Comparison of ENCODE assay signal across 10 mouse cellular contexts in the genomic region with DNA sequence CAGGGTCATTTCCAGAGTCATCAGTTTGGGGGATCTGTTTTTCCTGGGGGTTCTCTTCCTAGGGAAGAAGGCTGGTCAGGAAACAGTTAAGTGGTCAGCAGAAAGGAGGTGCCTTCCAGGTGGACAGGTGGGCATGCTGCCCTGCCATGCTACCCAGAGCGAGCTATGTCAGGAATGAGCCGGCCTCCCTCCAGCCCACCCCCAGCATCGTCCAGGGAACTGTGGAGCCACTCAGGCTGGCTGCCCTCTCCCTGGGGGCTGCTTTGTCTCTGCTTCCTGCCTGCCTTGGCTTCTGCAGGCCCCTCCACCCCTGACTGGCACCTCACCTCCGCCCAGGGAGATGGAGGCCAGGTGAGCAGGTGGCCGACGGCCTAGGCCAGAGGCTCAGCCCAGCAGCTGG. TPM values are rescaled to one million over a fixed set of nuclear protein-coding genes. Genes with fewer than 3 reads are reported as not detected.
DNase-seq lines count a peak whose midpoint lies in the region; ATAC-seq and TF ChIP-seq lines count a peak whose summit lies in the region.
"Had no signal": no experiment of that assay in that cellular context is flagged by ENCODE, and none has a peak within 500 bp of the region (broad histone marks: within the 10 kb centered on the region; RNA-seq: fewer than 3 reads in every experiment).

No protein-coding gene starts in this region.

- no peak for TF ChIP-seq CTCF in heart, adult 2 months (IDR thresholded peaks at IDR 0.05)
- no peak for TF ChIP-seq CTCF in lung, postnatal 0 days (IDR thresholded peaks at IDR 0.05)

- TF ChIP-seq POLR2A in heart, adult 2 months (IDR thresholded peaks at IDR 0.05; ENCODE audit: insufficient read depth, low read depth, low read length), result no peak

- H3K4me3 ChIP-seq in heart, adult 2 months, result no peak overlapping the region
- no peak overlapping the region for H3K4me3 ChIP-seq in lung, postnatal 0 days (ENCODE audit: low read depth, low read length)
- H3K4me3 ChIP-seq in limb, embryonic 12.5 days (replicated peaks), result no peak overlapping the region
- no peak overlapping the region for H3K4me3 ChIP-seq in stomach, embryonic 15.5 days (replicated peaks)

- H3K4me1 ChIP-seq in heart, adult 2 months (ENCODE audit: control insufficient read depth, insufficient read depth, low read length), result peaks cover 35% of the 10 kb centered on the region
- peaks cover 27% of the 10 kb centered on the region for H3K4me1 ChIP-seq in lung, postnatal 0 days (ENCODE audit: insufficient read depth, low read depth, low read length)
- peaks cover 50% of the 10 kb centered on the region for H3K4me1 ChIP-seq in limb, embryonic 12.5 days (replicated peaks)
- H3K4me1 ChIP-seq in stomach, embryonic 15.5 days, result peaks cover 47% of the 10 kb centered on the region

- 0 out of 2 replicates have a peak overlapping the region, but pooled peaks have one; percentile 14 for H3K4me2 ChIP-seq in lung, postnatal 0 days (replicated peaks; ENCODE audit: low read depth, low read length)
- H3K4me2 ChIP-seq in limb, embryonic 12.5 days, result no peak overlapping the region
- no peak overlapping the region for H3K4me2 ChIP-seq in stomach, embryonic 15.5 days

- TF ChIP-seq EP300 in heart, adult 2 months (IDR thresholded peaks at IDR 0.05; ENCODE audit: insufficient read depth, low read depth, low read length), result no peak
- no peak for TF ChIP-seq EP300 in lung, postnatal 0 days (IDR thresholded peaks at IDR 0.05)

- intact Hi-C loops in heart, adult 2 months (cut with DNase I), result no loop called here

- H3K79me2 ChIP-seq in heart, adult 2 months (replicated peaks; ENCODE audit: control insufficient read depth, insufficient read depth, low read length), result no peaks in the 10 kb centered on the region; the same call in 1 of the 2 replicates

- no peak overlapping the region for H3K9ac ChIP-seq in heart, adult 2 months (ENCODE audit: low read depth, low read length)
- no peak overlapping the region for H3K9ac ChIP-seq in lung, postnatal 0 days (replicated peaks; ENCODE audit: low read depth)
- 0 out of 2 replicates have a peak overlapping the region, but pooled peaks have one; percentile 31 for H3K9ac ChIP-seq in limb, embryonic 12.5 days (replicated peaks)
- no peak overlapping the region for H3K9ac ChIP-seq in stomach, embryonic 15.5 days

- H3K36me3 ChIP-seq in heart, adult 2 months (ENCODE audit: control insufficient read depth, insufficient read depth, low read length), result peaks cover 9% of the 10 kb centered on the region
- peaks cover 15% of the 10 kb centered on the region for H3K36me3 ChIP-seq in lung, postnatal 0 days (ENCODE audit: insufficient read depth, low read length)
- peaks cover 9% of the 10 kb centered on the region; the same call in 1 of the 2 replicates for H3K36me3 ChIP-seq in limb, embryonic 12.5 days
- 0 out of 2 replicates have a peak, but pooled peaks cover 7% of the 10 kb centered on the region for H3K36me3 ChIP-seq in stomach, embryonic 15.5 days

- peak overlapping the region; percentile 23 for H3K27ac ChIP-seq in heart, adult 2 months
- peak overlapping the region; percentile 44; the same call in 1 of the 2 replicates for H3K27ac ChIP-seq in lung, postnatal 0 days (ENCODE audit: low read length)
- no peak overlapping the region for H3K27ac ChIP-seq in limb, embryonic 12.5 days
- peak overlapping the region; percentile 79 for H3K27ac ChIP-seq in stomach, embryonic 15.5 days

- no peaks in the 10 kb centered on the region for H3K27me3 ChIP-seq in heart, adult 2 months (ENCODE audit: control insufficient read depth, insufficient read depth, low read length)
- H3K27me3 ChIP-seq in lung, postnatal 0 days (replicated peaks; ENCODE audit: insufficient read depth, low read length), result no peaks in the 10 kb centered on the region
- H3K27me3 ChIP-seq in limb, embryonic 12.5 days, result no peaks in the 10 kb centered on the region
- H3K27me3 ChIP-seq in stomach, embryonic 15.5 days (replicated peaks), result no peaks in the 10 kb centered on the region

- DNase-seq in heart, adult 2 months, result no peak
- DNase-seq in heart, adult 9 months (ENCODE audit: low spot score in 2 of 2), result no peak
- DNase-seq in lung, postnatal 0 days (ENCODE audit: low spot score), result no peak
- no peak for DNase-seq in lung, adult 18-20 months
- DNase-seq in layer of hippocampus, adult 8-10 months (ENCODE audit: low spot score in 2 of 2), result no peak
- DNase-seq: right cerebral cortex, postnatal 14 days; thymus, adult 2 months had no signal

- H3K9me3 ChIP-seq in lung, postnatal 0 days (ENCODE audit: low read length), result no peaks in the 10 kb centered on the region
- H3K9me3 ChIP-seq in limb, embryonic 12.5 days, result no peaks in the 10 kb centered on the region
- no peaks in the 10 kb centered on the region for H3K9me3 ChIP-seq in stomach, embryonic 15.5 days

- 43% methylated on average over 6 of the region's 6 CpGs for WGBS in heart, adult 2 months
- WGBS in lung, postnatal 0 days, result 32% methylated on average over 6 of the region's 6 CpGs
- 59% methylated on average over 6 of the region's 6 CpGs for WGBS in limb, embryonic 12.5 days
- 41% methylated on average over 6 of the region's 6 CpGs for WGBS in stomach, embryonic 15.5 days

- ATAC-seq in lung, postnatal 0 days, result no peak
- no peak for ATAC-seq in limb, embryonic 12.5 days (ENCODE audit: insufficient number of reproducible peaks, insufficient read depth, low FRiP score, low TSS enrichment, low read depth)
- no peak for ATAC-seq in stomach, embryonic 15.5 days (ENCODE audit: insufficient read depth, low FRiP score, low read depth)
- no peak for ATAC-seq in megakaryocyte progenitor cell, adult 5-6 weeks (replicated peaks; ENCODE audit: poor library complexity)

RNA-seq across cellular contexts. Expression of a gene that starts 10.5 kb away (rescaled TPM):
- total RNA-seq in heart, adult 2 months (2021), result 1 to 10 TPM; 5.5 to 7.7 TPM
- 7.0 and 8.7 TPM in 2 replicates for polyA plus RNA-seq in heart, adult 2 months (2012; rRNA removed)
- polyA plus RNA-seq in lung, postnatal 0 days (2015; fragmentation: Nextera tagmentation; extraction: Ambion mirVana), result 9.7 and 10.3 TPM in 2 replicates
- polyA plus RNA-seq in limb, embryonic 12.5 days (2016; fragmentation: Nextera tagmentation; extraction: Ambion mirVana), result 3.1 and 3.9 TPM in 2 replicates
- 5.9 and 7.3 TPM in 2 replicates for polyA plus RNA-seq in stomach, embryonic 15.5 days (2015; fragmentation: Nextera tagmentation; extraction: Ambion mirVana)
- total RNA-seq in megakaryocyte progenitor cell, adult 5-6 weeks (2015), result 0.46 and 0.49 TPM in 2 replicates
- total RNA-seq in megakaryocyte progenitor cell, adult 5-6 weeks (2017), result 0.14 and 0.50 TPM in 2 replicates
- 1 to 10 TPM; 1.3 to 2.7 (median 2.2) TPM for total RNA-seq in layer of hippocampus, adult 8-10 months (2022)

RNA-seq across cellular contexts. Expression of a gene that starts 56.5 kb away (rescaled TPM):
- total RNA-seq in heart, adult 2 months (2021), result 1 to 10 TPM; 2.0 to 2.2 TPM
- 0.29 and 2.9 TPM in 2 replicates for polyA plus RNA-seq in heart, adult 2 months (2012; rRNA removed)
- polyA plus RNA-seq in lung, postnatal 0 days (2015; fragmentation: Nextera tagmentation; extraction: Ambion mirVana), result 0.79 and 0.83 TPM in 2 replicates
- polyA plus RNA-seq in limb, embryonic 12.5 days (2016; fragmentation: Nextera tagmentation; extraction: Ambion mirVana), result 0.43 and 0.63 TPM in 2 replicates
- polyA plus RNA-seq in stomach, embryonic 15.5 days (2015; fragmentation: Nextera tagmentation; extraction: Ambion mirVana), result 2.8 and 3.9 TPM in 2 replicates
- not detected in 2 replicates for total RNA-seq in megakaryocyte progenitor cell, adult 5-6 weeks (2015)
- total RNA-seq in megakaryocyte progenitor cell, adult 5-6 weeks (2017), result not detected in 2 replicates
- total RNA-seq in layer of hippocampus, adult 8-10 months (2022), result 1 to 10 TPM; 2.4 to 3.6 (median 2.8) TPM
